Mouse (Mus musculus): ENCODE results near the gene Clec4d. TPM values are rescaled to one million over a fixed set of nuclear protein-coding genes. Genes with fewer than 3 reads are reported as not detected.
"Not testable (repeated sequence)": the region's sequence is repeated elsewhere in the genome, so short reads cannot be mapped to it uniquely, and the experiment has no call there.

Clec4d gene
- not detected in 2 replicates for polyA plus RNA-seq (2014; fragmentation: Nextera tagmentation; extraction: Ambion mirVana)

GRCm38 (mm10) chr6:123261555-123262161 is at the start of gene Clec4d:
TSS of gene Clec4d (plus strand) at chr6:123262111.
- WGBS: 78% methylated on average over 4 of the region's 4 CpGs
- H3K4me2 ChIP-seq (ENCODE audit: low read depth, low read length): no peak within 1 kb of the TSS

GRCm38 (mm10) chr6:123227519-123228166 is 34.3 kb upstream of the Clec4d start:
- no peak for ATAC-seq (ENCODE audit: low read depth)
- no peaks in the 10 kb centered on the region for H3K36me3 ChIP-seq (ENCODE audit: control insufficient read depth, insufficient read depth, low read length)
- H3K27me3 ChIP-seq (ENCODE audit: control insufficient read depth, insufficient read depth, low read length): no peaks in the 10 kb centered on the region
- no peaks in the 10 kb centered on the region for H3K4me1 ChIP-seq (ENCODE audit: control insufficient read depth, insufficient read depth, low read length)
- H3K4me2 ChIP-seq (ENCODE audit: low read depth, low read length): no peak overlapping the region
- H3K4me3 ChIP-seq (ENCODE audit: low read depth, low read length): no peak overlapping the region
- no peak overlapping the region for H3K27ac ChIP-seq (ENCODE audit: low read depth, low read length)
- peaks cover 2% of the 10 kb centered on the region; the same call in 1 of the 2 replicates for H3K9me3 ChIP-seq (ENCODE audit: control insufficient read depth, low read length)
- H3K9ac ChIP-seq (replicated peaks; ENCODE audit: low read depth, low read length): no peak overlapping the region
- WGBS: 67% methylated on average over 2 of the region's 2 CpGs

More at GRCm38 (mm10) chr6:123261555-123262161, at the start of gene Clec4d:
- no peaks in the 10 kb centered on the region for H3K9me3 ChIP-seq (ENCODE audit: control insufficient read depth, low read length)
- no peak within 1 kb of the TSS for H3K4me3 ChIP-seq (ENCODE audit: low read depth, low read length)
- ATAC-seq (ENCODE audit: low read depth): no peak
- no peak within 1 kb of the TSS for H3K27ac ChIP-seq (ENCODE audit: low read depth, low read length)
- H3K27me3 ChIP-seq (ENCODE audit: control insufficient read depth, insufficient read depth, low read length): no peaks in the 10 kb centered on the region
- H3K4me1 ChIP-seq (ENCODE audit: control insufficient read depth, insufficient read depth, low read length): no peaks in the 10 kb centered on the region
- no peaks in the 10 kb centered on the region for H3K36me3 ChIP-seq (ENCODE audit: control insufficient read depth, insufficient read depth, low read length)
- H3K9ac ChIP-seq (replicated peaks; ENCODE audit: low read depth, low read length): no peak within 1 kb of the TSS

GRCm38 (mm10) chr6:123229644-123230043 is 32.3 kb upstream of the Clec4d start, which contains the start of gene Clec4n:
TSS of gene Clec4n (plus strand) at chr6:123229843.
- Histone ChIP-seq H3K9me3 (ENCODE audit: control insufficient read depth, low read length) (0 out of 2 replicates have a peak, but pooled peaks cover 2% of the 10 kb centered on the region), H3K9ac (replicated peaks; ENCODE audit: low read depth, low read length) (no peak within 1 kb of the TSS), H3K4me2 (ENCODE audit: low read depth, low read length) (no peak within 1 kb of the TSS), H3K4me3 (ENCODE audit: low read depth, low read length) (no peak within 1 kb of the TSS), H3K27me3 (ENCODE audit: control insufficient read depth, insufficient read depth, low read length) (no peaks in the 10 kb centered on the region), H3K36me3 (ENCODE audit: control insufficient read depth, insufficient read depth, low read length) (no peaks in the 10 kb centered on the region), H3K4me1 (ENCODE audit: control insufficient read depth, insufficient read depth, low read length) (no peaks in the 10 kb centered on the region), H3K27ac (ENCODE audit: low read depth, low read length) (no peak within 1 kb of the TSS)
- WGBS: 81% methylated on average over 3 of the region's 3 CpGs
- no peak for ATAC-seq (ENCODE audit: low read depth)

- no peak overlapping the region for H3K4me3 ChIP-seq (ENCODE audit: low read depth, low read length)
- no peak overlapping the region for H3K4me2 ChIP-seq (ENCODE audit: low read depth, low read length)
- 0 out of 2 replicates have a peak, but pooled peaks cover 2% of the 10 kb centered on the region for H3K9me3 ChIP-seq (ENCODE audit: control insufficient read depth, low read length)
- H3K36me3 ChIP-seq (ENCODE audit: control insufficient read depth, insufficient read depth, low read length): no peaks in the 10 kb centered on the region
- no peak for ATAC-seq (ENCODE audit: low read depth)
- no peaks in the 10 kb centered on the region for H3K4me1 ChIP-seq (ENCODE audit: control insufficient read depth, insufficient read depth, low read length)
- H3K27ac ChIP-seq (ENCODE audit: low read depth, low read length): no peak overlapping the region
- WGBS: 66% methylated on average over 2 of the region's 2 CpGs
- H3K27me3 ChIP-seq (ENCODE audit: control insufficient read depth, insufficient read depth, low read length): no peaks in the 10 kb centered on the region
- no peak overlapping the region for H3K9ac ChIP-seq (replicated peaks; ENCODE audit: low read depth, low read length)
Measured at GRCm38 (mm10) chr6:123231149-123231548, 30.8 kb upstream of the Clec4d start.

GRCm38 (mm10) chr6:123237582-123237981 is 24.3 kb upstream of the Clec4d start:
- Histone ChIP-seq H3K9me3 (ENCODE audit: control insufficient read depth, low read length) (no peaks in the 10 kb centered on the region), H3K27ac (ENCODE audit: low read depth, low read length) (no peak overlapping the region), H3K4me3 (ENCODE audit: low read depth, low read length) (no peak overlapping the region), H3K9ac (replicated peaks; ENCODE audit: low read depth, low read length) (no peak overlapping the region), H3K27me3 (ENCODE audit: control insufficient read depth, insufficient read depth, low read length) (no peaks in the 10 kb centered on the region), H3K4me1 (ENCODE audit: control insufficient read depth, insufficient read depth, low read length) (no peaks in the 10 kb centered on the region), H3K4me2 (ENCODE audit: low read depth, low read length) (no peak overlapping the region), H3K36me3 (ENCODE audit: control insufficient read depth, insufficient read depth, low read length) (no peaks in the 10 kb centered on the region)
- no peak for ATAC-seq (ENCODE audit: low read depth)

GRCm38 (mm10) chr6:123244201-123244600 is 17.7 kb upstream of the Clec4d start:
- Histone ChIP-seq H3K27me3 (ENCODE audit: control insufficient read depth, insufficient read depth, low read length) (no peaks in the 10 kb centered on the region), H3K9me3 (ENCODE audit: control insufficient read depth, low read length) (no peaks in the 10 kb centered on the region), H3K36me3 (ENCODE audit: control insufficient read depth, insufficient read depth, low read length) (no peaks in the 10 kb centered on the region), H3K4me3 (ENCODE audit: low read depth, low read length) (no peak overlapping the region), H3K27ac (ENCODE audit: low read depth, low read length) (no peak overlapping the region), H3K4me2 (ENCODE audit: low read depth, low read length) (no peak overlapping the region), H3K9ac (replicated peaks; ENCODE audit: low read depth, low read length) (no peak overlapping the region), H3K4me1 (ENCODE audit: control insufficient read depth, insufficient read depth, low read length) (no peaks in the 10 kb centered on the region)
- WGBS: 89% methylated on average over 5 of the region's 5 CpGs
- ATAC-seq (ENCODE audit: low read depth): no peak

GRCm38 (mm10) chr6:123248862-123249261 is 13.0 kb upstream of the Clec4d start:
- not testable (repeated sequence) for H3K36me3 ChIP-seq (ENCODE audit: control insufficient read depth, insufficient read depth, low read length); H3K4me1 ChIP-seq (ENCODE audit: control insufficient read depth, insufficient read depth, low read length); ATAC-seq (ENCODE audit: low read depth); H3K9me3 ChIP-seq (ENCODE audit: control insufficient read depth, low read length); H3K4me2 ChIP-seq (ENCODE audit: low read depth, low read length); H3K27ac ChIP-seq (ENCODE audit: low read depth, low read length); H3K9ac ChIP-seq (replicated peaks; ENCODE audit: low read depth, low read length); H3K27me3 ChIP-seq (ENCODE audit: control insufficient read depth, insufficient read depth, low read length); H3K4me3 ChIP-seq (ENCODE audit: low read depth, low read length)
- WGBS: 90% methylated on average over 2 of the region's 2 CpGs

GRCm38 (mm10) chr6:123252735-123253134 is 9.2 kb upstream of the Clec4d start:
- Histone ChIP-seq H3K27me3 (ENCODE audit: control insufficient read depth, insufficient read depth, low read length) (no peaks in the 10 kb centered on the region), H3K4me3 (ENCODE audit: low read depth, low read length) (no peak overlapping the region), H3K27ac (ENCODE audit: low read depth, low read length) (no peak overlapping the region), H3K36me3 (ENCODE audit: control insufficient read depth, insufficient read depth, low read length) (no peaks in the 10 kb centered on the region), H3K4me2 (ENCODE audit: low read depth, low read length) (no peak overlapping the region), H3K9me3 (ENCODE audit: control insufficient read depth, low read length) (no peaks in the 10 kb centered on the region), H3K9ac (replicated peaks; ENCODE audit: low read depth, low read length) (no peak overlapping the region), H3K4me1 (ENCODE audit: control insufficient read depth, insufficient read depth, low read length) (no peaks in the 10 kb centered on the region)
- no peak for ATAC-seq (ENCODE audit: low read depth)

- Histone ChIP-seq H3K36me3 (ENCODE audit: control insufficient read depth, insufficient read depth, low read length) (no peaks in the 10 kb centered on the region), H3K4me1 (ENCODE audit: control insufficient read depth, insufficient read depth, low read length) (no peaks in the 10 kb centered on the region), H3K27me3 (ENCODE audit: control insufficient read depth, insufficient read depth, low read length) (no peaks in the 10 kb centered on the region), H3K4me3 (ENCODE audit: low read depth, low read length) (no peak overlapping the region), H3K9ac (replicated peaks; ENCODE audit: low read depth, low read length) (no peak overlapping the region), H3K27ac (ENCODE audit: low read depth, low read length) (no peak overlapping the region), H3K4me2 (ENCODE audit: low read depth, low read length) (no peak overlapping the region), H3K9me3 (ENCODE audit: control insufficient read depth, low read length) (no peaks in the 10 kb centered on the region)
- ATAC-seq (ENCODE audit: low read depth): no peak
- WGBS: 75% methylated on average over 3 of the region's 3 CpGs
Measured at GRCm38 (mm10) chr6:123258946-123259345, 3.0 kb upstream of the Clec4d start.
